25 mouse cellular contexts compared by ENCODE assay signal in the genomic region with DNA sequence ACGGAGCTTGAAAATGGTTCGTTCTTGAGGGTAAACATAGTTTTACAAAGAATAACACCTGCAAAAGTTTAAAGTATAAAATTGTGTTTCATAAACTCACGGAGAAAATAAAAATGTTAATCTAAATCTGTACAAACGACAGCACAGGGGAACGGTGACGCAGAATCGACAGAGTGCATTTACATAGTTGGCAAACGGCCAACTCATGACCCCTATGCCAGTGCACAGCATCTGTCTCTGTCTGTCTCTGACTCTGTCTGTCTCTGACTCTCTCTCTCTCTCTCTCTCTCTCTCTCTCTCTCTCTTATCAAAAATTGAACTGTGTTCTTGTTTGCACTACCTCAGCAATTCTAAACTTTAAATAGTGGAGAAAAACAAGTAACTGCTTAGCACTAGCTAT.
DNase-seq lines count a peak whose midpoint lies in the region; ATAC-seq lines count a peak whose summit lies in the region.
"Had no signal": no experiment of that assay in that cellular context is flagged by ENCODE, and none has a peak within 500 bp of the region (broad histone marks: within the 10 kb centered on the region; RNA-seq: fewer than 3 reads in every experiment).

No protein-coding gene starts in this region.

- H3K27me3 ChIP-seq in hindbrain, embryonic 13.5 days = no peaks in the 10 kb centered on the region
- H3K27me3 ChIP-seq in hindbrain, embryonic 11.5 days (ENCODE audit: control insufficient read depth, insufficient read depth, low read length) = no peaks in the 10 kb centered on the region
- no peaks in the 10 kb centered on the region for H3K27me3 ChIP-seq in midbrain, embryonic 13.5 days
- no peaks in the 10 kb centered on the region for H3K27me3 ChIP-seq in midbrain, embryonic 11.5 days (ENCODE audit: control insufficient read depth, insufficient read depth, low read length)
- H3K27me3 ChIP-seq in neural tube, embryonic 14.5 days (ENCODE audit: control insufficient read depth, insufficient read depth, low read length) = no peaks in the 10 kb centered on the region
- H3K27me3 ChIP-seq: embryonic facial prominence, embryonic 12.5 days; forebrain, embryonic 15.5 days; hindbrain, embryonic 15.5 days had no signal

- DNase-seq in hindbrain, embryonic 11.5 days (ENCODE audit: low spot score) = no peak
- DNase-seq in midbrain, embryonic 11.5 days (ENCODE audit: low spot score, missing footprints) = no peak
- DNase-seq in neural tube, embryonic 10.5 days (ENCODE audit: extremely low spot score, low spot score) = no peak
- peak; percentile 27 for DNase-seq in mesoderm, embryonic 11.5 days (ENCODE audit: low read depth, low spot score)
- no peak for DNase-seq in urinary bladder, adult 18-20 months (ENCODE audit: low spot score in 2 of 2)
- DNase-seq: adrenal gland, adult 8-10 months; adrenal gland, postnatal 36 days; B cell, adult 2 months; cerebellum, adult 11 months; cerebellum, adult 8-10 months; cerebellum, postnatal 14 days; embryo, embryonic 11 days; gastrocnemius, postnatal 10 days; heart, adult 18-20 months; heart, postnatal 10 days; heart, postnatal 4 days had no signal

- H3K9ac ChIP-seq in hindbrain, embryonic 13.5 days = no peak overlapping the region
- no peak overlapping the region for H3K9ac ChIP-seq in hindbrain, embryonic 11.5 days (ENCODE audit: low read depth, low read length)
- H3K9ac ChIP-seq in midbrain, embryonic 13.5 days (replicated peaks) = no peak overlapping the region
- no peak overlapping the region for H3K9ac ChIP-seq in midbrain, embryonic 11.5 days (ENCODE audit: low read length)
- no peak overlapping the region for H3K9ac ChIP-seq in neural tube, embryonic 14.5 days (replicated peaks; ENCODE audit: low read depth, low read length)
- H3K9ac ChIP-seq: embryonic facial prominence, embryonic 12.5 days; forebrain, embryonic 15.5 days; hindbrain, embryonic 15.5 days had no signal

- peak overlapping the region; percentile 37; the same call in 1 of the 2 replicates for H3K27ac ChIP-seq in hindbrain, embryonic 13.5 days
- H3K27ac ChIP-seq in hindbrain, embryonic 11.5 days (ENCODE audit: low read depth, low read length) = no peak overlapping the region
- no peak overlapping the region for H3K27ac ChIP-seq in midbrain, embryonic 13.5 days
- H3K27ac ChIP-seq in midbrain, embryonic 11.5 days (ENCODE audit: low read depth, low read length) = no peak overlapping the region
- no peak overlapping the region for H3K27ac ChIP-seq in neural tube, embryonic 14.5 days (ENCODE audit: low read depth, low read length)
- H3K27ac ChIP-seq: embryonic facial prominence, embryonic 12.5 days; forebrain, embryonic 15.5 days; heart, embryonic 10.5 days; hindbrain, embryonic 15.5 days had no signal

- H3K9me3 ChIP-seq in hindbrain, embryonic 13.5 days = no peaks in the 10 kb centered on the region
- H3K9me3 ChIP-seq in hindbrain, embryonic 11.5 days (ENCODE audit: control insufficient read depth, low read length) = no peaks in the 10 kb centered on the region
- no peaks in the 10 kb centered on the region for H3K9me3 ChIP-seq in midbrain, embryonic 13.5 days
- H3K9me3 ChIP-seq in midbrain, embryonic 11.5 days (ENCODE audit: control insufficient read depth, low read length) = no peaks in the 10 kb centered on the region
- H3K9me3 ChIP-seq in neural tube, embryonic 14.5 days (ENCODE audit: control insufficient read depth, low read length) = no peaks in the 10 kb centered on the region
- H3K9me3 ChIP-seq: embryonic facial prominence, embryonic 12.5 days; forebrain, embryonic 15.5 days; G1E; heart, embryonic 10.5 days; hindbrain, embryonic 15.5 days had no signal

- 63% methylated on average over 8 of the region's 8 CpGs for WGBS in hindbrain, embryonic 13.5 days
- 89% methylated on average over 8 of the region's 8 CpGs for WGBS in hindbrain, embryonic 11.5 days
- 54% methylated on average over 8 of the region's 8 CpGs for WGBS in midbrain, embryonic 13.5 days
- WGBS in midbrain, embryonic 11.5 days = 89% methylated on average over 8 of the region's 8 CpGs
- 52% methylated on average over 8 of the region's 8 CpGs for WGBS in neural tube, embryonic 14.5 days

- no peak overlapping the region for H3K4me2 ChIP-seq in hindbrain, embryonic 13.5 days
- H3K4me2 ChIP-seq in hindbrain, embryonic 11.5 days (replicated peaks; ENCODE audit: low read depth, low read length) = no peak overlapping the region
- H3K4me2 ChIP-seq in midbrain, embryonic 13.5 days (replicated peaks) = no peak overlapping the region
- no peak overlapping the region for H3K4me2 ChIP-seq in midbrain, embryonic 11.5 days
- H3K4me2 ChIP-seq in neural tube, embryonic 14.5 days (ENCODE audit: low read depth, low read length) = no peak overlapping the region
- H3K4me2 ChIP-seq: embryonic facial prominence, embryonic 12.5 days; forebrain, embryonic 15.5 days; hindbrain, embryonic 15.5 days had no signal

- 0 out of 2 replicates have a peak, but pooled peaks cover 2% of the 10 kb centered on the region for H3K4me1 ChIP-seq in hindbrain, embryonic 13.5 days (replicated peaks)
- H3K4me1 ChIP-seq in hindbrain, embryonic 11.5 days (replicated peaks; ENCODE audit: control insufficient read depth, insufficient read depth, low read length) = no peaks in the 10 kb centered on the region
- no peaks in the 10 kb centered on the region for H3K4me1 ChIP-seq in midbrain, embryonic 13.5 days (replicated peaks)
- no peaks in the 10 kb centered on the region for H3K4me1 ChIP-seq in midbrain, embryonic 11.5 days (ENCODE audit: control insufficient read depth, insufficient read depth, low read length)
- no peaks in the 10 kb centered on the region for H3K4me1 ChIP-seq in neural tube, embryonic 14.5 days (ENCODE audit: control insufficient read depth, insufficient read depth, low read length)
- H3K4me1 ChIP-seq: forebrain, embryonic 15.5 days; heart, embryonic 10.5 days; hindbrain, embryonic 15.5 days had no signal

- no peak for ATAC-seq in hindbrain, embryonic 13.5 days (ENCODE audit: low FRiP score)
- no peak for ATAC-seq in hindbrain, embryonic 11.5 days (ENCODE audit: low FRiP score)
- 0 out of 2 replicates have a peak, but pooled peaks have one; percentile 58 for ATAC-seq in midbrain, embryonic 13.5 days
- ATAC-seq in midbrain, embryonic 11.5 days (ENCODE audit: low FRiP score) = no peak
- peak; percentile 58; the same call in 1 of the 2 replicates for ATAC-seq in neural tube, embryonic 14.5 days (ENCODE audit: low read depth)
- ATAC-seq: CD4-positive, CD25-positive, alpha-beta regulatory T cell, adult 4 months; forebrain, embryonic 15.5 days had no signal

- peaks cover 42% of the 10 kb centered on the region for H3K36me3 ChIP-seq in hindbrain, embryonic 13.5 days
- H3K36me3 ChIP-seq in hindbrain, embryonic 11.5 days (ENCODE audit: control insufficient read depth, insufficient read depth, low read length) = no peaks in the 10 kb centered on the region
- H3K36me3 ChIP-seq in midbrain, embryonic 13.5 days = peaks cover 41% of the 10 kb centered on the region
- no peaks in the 10 kb centered on the region for H3K36me3 ChIP-seq in midbrain, embryonic 11.5 days (ENCODE audit: control insufficient read depth, insufficient read depth, low read length)
- H3K36me3 ChIP-seq in neural tube, embryonic 14.5 days (ENCODE audit: control insufficient read depth, insufficient read depth, low read length) = 0 out of 2 replicates have a peak, but pooled peaks cover 9% of the 10 kb centered on the region

- H3K4me3 ChIP-seq in hindbrain, embryonic 13.5 days = no peak overlapping the region
- no peak overlapping the region for H3K4me3 ChIP-seq in hindbrain, embryonic 11.5 days (ENCODE audit: low read depth, low read length)
- no peak overlapping the region for H3K4me3 ChIP-seq in midbrain, embryonic 13.5 days (replicated peaks)
- no peak overlapping the region for H3K4me3 ChIP-seq in midbrain, embryonic 11.5 days (ENCODE audit: low read depth, low read length)
- no peak overlapping the region for H3K4me3 ChIP-seq in neural tube, embryonic 14.5 days (ENCODE audit: low read depth, low read length)
- H3K4me3 ChIP-seq: embryonic facial prominence, embryonic 12.5 days; forebrain, embryonic 15.5 days; heart, embryonic 10.5 days; hindbrain, embryonic 15.5 days had no signal

Comparison
In these comparisons a context has a peak if more than half of its experiments do, and no peak if none do; other contexts are left out.
1. ATAC-seq: peak in midbrain, embryonic 13.5 days (single experiment) and neural tube, embryonic 14.5 days (single experiment); none in hindbrain, embryonic 13.5 days (single experiment), hindbrain, embryonic 11.5 days (single experiment) and midbrain, embryonic 11.5 days (single experiment).